Mouse (Mus musculus) WW6 (cell line): ENCODE measurements around the gene Laptm4a.
"Not testable (repeated sequence)": the region's sequence is repeated elsewhere in the genome, so short reads cannot be mapped to it uniquely, and the experiment has no call there.

Source experiments
- DNase-seq: peaks from one replicate; pipeline ENCODE4 v3.0.0-alpha.2; 2013; ENCODE audit warnings: low read depth, low spot score

Laptm4a gene

GRCm38 (mm10) chr12:8912860-8913685, 8.4 kb upstream of the Laptm4a start:
- no peak for DNase-seq

GRCm38 (mm10) chr12:8913701-8914340, 7.6 kb upstream of the Laptm4a start:
- DNase-seq, result no peak

GRCm38 (mm10) chr12:8916378-8916777, 5.1 kb upstream of the Laptm4a start:
- DNase-seq, result no peak

- DNase-seq, result no peak
Measured at GRCm38 (mm10) chr12:8919231-8919630, 2.2 kb upstream of the Laptm4a start.

GRCm38 (mm10) chr12:8920996-8921393, 469 bp upstream of the Laptm4a start:
- no peak for DNase-seq

GRCm38 (mm10) chr12:8922369-8923124, 1.1 kb downstream of the Laptm4a start:
- DNase-seq, result no peak

DNA sequence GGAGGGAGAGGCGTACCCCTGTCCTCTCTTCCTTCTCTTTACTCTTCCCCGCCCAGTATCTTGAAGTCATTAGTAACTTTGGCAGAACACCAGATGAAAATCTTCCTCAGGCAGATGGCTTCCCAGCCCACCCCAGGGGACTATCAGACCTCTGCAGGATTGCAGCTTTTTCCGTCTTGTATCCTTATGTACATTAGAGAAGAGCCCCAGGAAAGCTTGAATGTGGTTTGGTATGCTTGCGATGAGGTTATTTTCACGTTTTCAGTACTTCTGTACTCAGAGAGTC, 1.6 kb downstream of the Laptm4a start:
- no peak for DNase-seq

DNA sequence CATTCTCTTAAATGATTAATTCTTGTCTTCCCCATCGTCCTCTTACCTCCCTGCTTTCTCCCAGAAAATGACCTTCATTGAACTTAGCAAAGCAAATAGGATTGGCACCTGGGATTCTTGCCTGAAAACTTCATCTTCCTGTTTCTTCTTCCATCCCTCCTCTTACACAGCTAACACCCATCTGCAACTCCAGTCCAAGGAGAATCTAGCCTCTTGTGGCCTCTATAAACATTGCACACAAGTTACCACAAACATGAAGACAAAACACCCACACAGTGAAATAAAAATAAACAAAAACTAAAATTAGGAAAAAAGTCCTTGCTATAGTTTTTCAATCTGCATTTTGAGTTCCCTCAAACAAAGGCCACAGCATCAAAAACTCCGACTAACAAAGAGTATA, 2.1 kb downstream of the Laptm4a start:
- DNase-seq, result no peak

DNA sequence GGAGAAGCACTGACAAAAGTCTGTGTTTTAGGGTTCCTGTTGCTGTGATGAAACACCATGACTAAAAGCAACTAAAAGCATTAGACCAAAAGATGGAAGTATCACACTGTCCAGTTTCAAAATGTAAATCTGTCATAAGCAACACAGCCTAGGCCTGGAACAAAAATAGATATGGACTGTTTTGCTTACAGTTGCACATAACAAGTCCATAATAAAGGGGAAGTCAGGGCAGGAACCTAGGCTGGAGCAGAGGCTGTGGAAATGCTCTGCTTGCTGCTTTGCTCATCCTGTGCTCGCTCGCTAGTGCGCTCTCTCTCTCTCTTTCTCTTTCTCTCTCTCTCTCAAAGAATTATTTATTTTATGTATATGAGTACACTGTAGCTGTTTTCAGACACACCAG, 6.2 kb downstream of the Laptm4a start:
- no peak for DNase-seq

- no peak for DNase-seq
Measured at GRCm38 (mm10) chr12:8928766-8929165, 7.3 kb downstream of the Laptm4a start.

- no peak for DNase-seq
Measured at GRCm38 (mm10) chr12:8931083-8931482, 9.6 kb downstream of the Laptm4a start.

GRCm38 (mm10) chr12:8935349-8935748, 13.9 kb downstream of the Laptm4a start:
- no peak for DNase-seq

- not testable (repeated sequence) for DNase-seq
Measured at GRCm38 (mm10) chr12:8936210-8936609, 14.7 kb downstream of the Laptm4a start.

DNA sequence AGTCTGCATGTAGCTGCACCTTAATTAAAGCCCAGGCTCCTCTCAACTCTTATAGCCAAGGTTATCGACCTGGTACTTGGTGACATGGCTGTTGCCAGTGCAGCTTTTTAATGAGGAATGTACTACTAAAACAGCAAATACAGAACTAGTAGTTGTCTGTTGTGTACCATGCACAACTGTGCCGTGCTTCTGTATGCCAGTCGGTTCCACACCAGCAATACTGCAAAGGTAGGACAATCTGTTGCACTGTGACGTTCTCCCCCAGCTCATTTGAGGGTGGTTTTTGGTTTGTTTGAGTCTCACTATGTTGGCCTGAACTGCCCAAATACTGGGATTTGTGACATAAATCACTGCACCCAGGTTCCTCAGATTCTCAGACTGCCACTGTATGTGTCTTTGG, 18.0 kb downstream of the Laptm4a start:
- no peak for DNase-seq

DNA sequence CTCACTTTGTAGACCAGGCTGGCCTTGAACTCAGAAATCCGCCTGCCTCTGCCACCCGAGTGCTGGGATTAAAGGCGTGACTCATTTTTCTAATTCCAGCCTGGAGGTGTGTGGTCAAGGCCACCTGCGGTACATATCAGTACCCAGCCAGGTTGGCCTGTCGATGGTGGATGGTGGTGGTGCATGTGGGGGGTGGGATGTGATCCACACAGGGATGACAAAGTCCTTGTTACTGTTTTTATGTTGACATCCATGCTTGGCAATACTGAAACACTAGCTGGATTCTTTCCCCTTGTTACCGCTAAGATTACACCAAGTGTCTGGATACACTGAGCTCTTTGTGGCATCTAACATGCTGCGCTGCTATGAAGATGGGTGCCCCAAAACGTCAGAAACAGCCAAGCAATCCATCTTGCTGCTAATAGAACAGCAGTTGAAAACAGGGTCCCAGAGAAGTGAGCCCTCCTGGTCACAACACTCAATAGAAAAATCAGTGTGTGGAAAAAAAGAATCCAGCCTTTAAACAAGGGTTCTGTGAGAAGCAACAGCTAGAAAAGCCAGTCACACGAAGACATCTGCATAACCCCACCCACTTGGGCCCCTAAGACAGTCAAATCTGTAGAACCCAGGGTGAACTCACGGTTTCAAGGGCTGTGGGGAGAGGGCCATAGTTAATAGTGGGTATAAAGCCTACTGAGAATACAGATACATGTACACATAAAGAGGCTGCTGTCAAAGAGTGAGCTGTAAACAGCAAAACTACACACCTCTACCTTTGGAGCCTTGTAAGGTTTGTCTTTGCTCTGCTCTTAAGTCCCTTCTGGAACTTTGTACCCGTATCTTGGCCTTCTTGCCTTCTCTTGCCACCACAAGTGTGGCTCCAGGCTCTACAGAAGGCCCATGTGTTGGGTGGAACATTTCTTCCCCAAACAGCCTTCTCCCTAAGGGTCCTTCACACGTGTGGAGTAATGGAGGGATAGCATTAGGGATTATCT, 18.8 kb downstream of the Laptm4a start:
- DNase-seq, result no peak

GRCm38 (mm10) chr12:8941131-8941615, 19.7 kb downstream of the Laptm4a start:
- no peak for DNase-seq

DNA sequence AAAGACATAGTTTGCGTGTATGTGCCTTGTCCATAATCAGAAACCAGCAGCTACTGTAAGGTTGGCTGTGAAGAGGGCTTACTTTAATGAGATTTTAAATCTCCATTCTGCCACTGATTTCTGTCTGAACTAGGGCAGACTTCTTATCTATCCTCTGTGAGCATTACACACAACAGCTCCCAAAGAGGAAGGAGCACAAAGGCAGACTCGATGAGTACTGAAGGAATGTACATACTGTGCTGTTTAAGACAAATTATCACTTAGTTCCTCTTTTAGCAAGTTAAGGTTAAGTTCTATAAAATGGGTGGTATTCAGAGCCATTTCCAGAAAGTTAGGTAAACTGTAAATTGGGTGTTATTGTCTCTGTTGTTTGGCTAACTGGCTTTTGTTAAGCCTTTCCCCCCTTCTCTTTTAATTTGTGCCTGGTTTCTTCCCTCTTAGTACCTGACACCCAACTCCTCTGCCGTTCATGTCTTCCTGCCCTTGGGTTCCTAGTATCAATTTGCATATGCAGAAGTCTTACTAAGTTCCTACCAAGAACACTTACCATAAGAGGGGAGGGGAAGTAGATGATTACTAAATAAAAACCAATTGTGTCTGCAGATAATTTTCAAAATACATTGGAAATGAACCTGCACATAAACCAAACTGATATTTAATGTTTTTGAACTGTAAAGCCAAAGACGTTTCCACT, 20.4 kb downstream of the Laptm4a start:
- DNase-seq, result no peak

DNA sequence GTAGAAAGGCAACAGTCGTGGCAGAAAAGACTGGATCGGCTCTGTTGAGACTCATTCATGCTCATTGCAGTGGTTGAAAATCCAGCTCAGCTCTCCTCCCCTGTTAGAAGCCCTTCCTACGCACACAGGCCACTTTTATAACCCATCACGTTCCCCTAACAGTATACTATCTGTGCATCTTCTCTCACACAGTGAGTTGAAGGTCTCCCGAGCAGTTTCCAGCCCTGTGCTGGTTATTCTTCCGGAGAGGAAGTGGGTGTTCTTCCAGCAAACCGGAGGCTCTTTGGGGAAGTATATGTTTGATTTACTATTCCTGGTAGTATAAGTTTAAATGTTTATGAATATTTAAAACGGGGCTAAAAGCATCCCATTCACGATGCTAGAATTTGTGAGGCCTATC, 25.7 kb downstream of the Laptm4a start:
- no peak for DNase-seq

DNA sequence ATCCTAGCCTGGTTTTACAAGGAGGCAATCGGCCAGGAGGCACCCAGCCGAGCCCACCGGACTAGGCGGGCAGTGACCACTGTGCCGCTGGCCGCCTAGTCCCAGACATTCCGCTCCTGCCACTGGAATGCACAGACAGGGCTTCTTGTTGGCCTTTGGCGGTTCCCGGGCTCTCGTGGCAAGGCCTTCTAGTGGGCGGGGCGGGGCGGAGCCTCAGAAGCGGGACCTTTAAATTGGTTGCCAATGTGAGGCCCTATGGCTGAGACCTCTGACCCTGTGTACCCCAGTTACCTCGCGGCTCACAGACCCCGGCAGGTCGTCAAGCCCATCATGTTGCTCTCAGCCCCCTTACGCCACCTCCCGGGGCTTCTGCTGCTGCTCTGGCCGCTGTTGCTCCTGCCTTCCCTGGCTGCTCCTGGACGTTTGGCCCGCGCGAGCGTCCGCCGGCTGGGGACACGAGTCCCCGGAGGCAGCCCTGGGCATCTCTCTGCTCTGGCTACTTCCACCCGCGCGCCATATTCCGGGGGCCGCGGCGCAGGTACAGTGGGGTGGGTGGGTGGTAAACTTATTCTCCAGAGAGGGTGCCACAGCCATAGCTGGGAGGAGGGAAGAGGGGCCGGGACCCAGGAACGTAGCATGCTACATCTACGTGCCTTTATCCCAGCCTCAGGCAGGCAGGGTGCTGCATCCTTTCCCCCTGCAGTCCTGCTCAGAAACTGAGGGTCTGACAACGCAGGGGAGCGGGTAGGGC, 26.4 kb downstream of the Laptm4a start, which contains the start of gene Matn3:
Matn3 (plus strand) TSS at position 216 of the 751 bp plus-strand sequence.
- no peak for DNase-seq

- no peak for DNase-seq
Measured at GRCm38 (mm10) chr12:8953136-8953535, 31.7 kb downstream of the Laptm4a start.
